Mouse (Mus musculus) stomach, postnatal 0 days (tissue): ENCODE results near the gene Padi6.

ENCODE experiments used
- CTCF ChIP-seq: IDR thresholded peaks from 2 replicates; pipeline ENCODE4 v1.5.1; 2016; ENCODE audit warnings: antibody characterized with exemption, low read depth, mild to moderate bottlenecking, moderate library complexity
- EP300 ChIP-seq: optimal IDR thresholded peaks from 2 replicates; pipeline ENCODE3; 2016; ENCODE audit warnings: antibody characterized with exemption

DNA sequence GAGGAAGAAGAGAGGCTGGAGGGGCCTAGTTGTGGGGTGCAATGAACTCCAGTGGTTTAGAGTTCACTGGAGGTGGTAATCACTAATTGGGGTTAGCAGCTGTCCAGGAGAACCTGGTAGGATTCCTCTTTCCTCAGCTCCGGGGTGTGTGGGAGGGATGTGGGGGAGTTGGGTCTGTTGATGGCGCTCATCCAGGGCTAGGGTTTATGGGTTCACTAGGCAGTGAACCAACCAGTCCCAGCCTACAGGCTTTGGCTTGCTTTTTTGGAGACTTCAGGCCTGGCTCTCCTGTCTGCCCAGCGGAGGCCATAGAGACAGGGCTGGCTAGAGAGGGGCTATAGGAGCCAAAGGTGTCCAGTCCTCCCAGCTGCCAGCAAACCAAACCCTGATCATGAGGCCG, 47.5 kb upstream of the Padi6 start:
- TF ChIP-seq CTCF (no peak), EP300 (no peak)
